Mouse (Mus musculus) ES-Bruce4 (cell line): Measurements from ENCODE around the gene Tas1r2. TPM values are rescaled to one million over a fixed set of nuclear protein-coding genes. Genes with fewer than 3 reads are reported as not detected.

ENCODE experiments used
- H3K27ac ChIP-seq: 2 replicates; pipeline ENCODE4 v1.5.1; 2012; ENCODE audit warnings: low read length, inconsistent platforms; ENCODE audit not compliant: insufficient read depth
- H3K27me3 ChIP-seq: 2 replicates; pipeline ENCODE4 v1.6.1; 2012; ENCODE audit warnings: mild to moderate bottlenecking, low read length, inconsistent platforms; ENCODE audit not compliant: control insufficient read depth, poor library complexity, insufficient read depth, severe bottlenecking
- H3K36me3 ChIP-seq: 2 replicates; pipeline ENCODE4 v1.6.1; 2012; ENCODE audit warnings: inconsistent platforms, mild to moderate bottlenecking, low read length, moderate library complexity; ENCODE audit not compliant: control insufficient read depth, poor library complexity, insufficient read depth, severe bottlenecking
- H3K4me1 ChIP-seq: one replicate; pipeline ENCODE4 v1.8.1; 2011; ENCODE audit warnings: low read length; ENCODE audit not compliant: control insufficient read depth, insufficient read depth
- H3K4me3 ChIP-seq: 2 replicates; pipeline ENCODE4 v1.5.1; 2011; ENCODE audit warnings: low read depth, mild to moderate bottlenecking, low read length
- H3K9ac ChIP-seq: 2 replicates; pipeline ENCODE4 v1.6.1; 2012; ENCODE audit warnings: low read depth, mild to moderate bottlenecking, inconsistent platforms; ENCODE audit not compliant: poor library complexity, severe bottlenecking
- H3K9me3 ChIP-seq: replicated peaks from 2 replicates; pipeline ENCODE4 v1.6.1; 2012; ENCODE audit warnings: mild to moderate bottlenecking, low read length, inconsistent platforms; ENCODE audit not compliant: control insufficient read depth, poor library complexity, insufficient read depth, severe bottlenecking
- CTCF ChIP-seq: IDR thresholded peaks from one replicate; pipeline ENCODE4 v1.8.1; 2011; ENCODE audit warnings: low read depth, low read length
- EP300 ChIP-seq: IDR thresholded peaks from 2 replicates; pipeline ENCODE4 v1.6.1; 2011; ENCODE audit warnings: low read depth, low read length; ENCODE audit not compliant: insufficient read depth
- POLR2A ChIP-seq: IDR thresholded peaks from one replicate; pipeline ENCODE4 v1.8.1; 2011; ENCODE audit warnings: low read length; ENCODE audit not compliant: insufficient read depth
- polyA plus RNA-seq: library from polyadenylated mRNA; stranded (reverse); fragments of >200 nt; gene quantifications from 2 replicates; pipeline ENCODE4 v1.2.4, GENCODE M21; 2011; ENCODE audit warnings: low read depth; ENCODE audit not compliant: missing spikeins, insufficient read depth, insufficient read length

Tas1r2 gene
- not detected in 2 replicates for polyA plus RNA-seq

- H3K9ac ChIP-seq: no peak within 1 kb of the TSS
- no peaks in the 10 kb centered on the region for H3K27me3 ChIP-seq
- H3K4me1 ChIP-seq: no peaks in the 10 kb centered on the region
- TF ChIP-seq EP300 (no peak), CTCF (no peak), POLR2A (no peak)
- H3K36me3 ChIP-seq: peaks cover 3% of the 10 kb centered on the region; the same call in 1 of the 2 replicates
- no peaks in the 10 kb centered on the region for H3K9me3 ChIP-seq
- H3K27ac ChIP-seq: no peak within 1 kb of the TSS
- no peak within 1 kb of the TSS for H3K4me3 ChIP-seq
Measured at GRCm38 (mm10) chr4:139653238-139653637, at the start of gene Tas1r2. Gene Tas1r2 (plus strand): TSS chr4:139653538.

- H3K36me3 ChIP-seq: no peaks in the 10 kb centered on the region
- TF ChIP-seq EP300: no peak
- TF ChIP-seq POLR2A: no peak
- no peak for TF ChIP-seq CTCF
- no peaks in the 10 kb centered on the region for H3K27me3 ChIP-seq
- no peaks in the 10 kb centered on the region for H3K9me3 ChIP-seq
- no peak overlapping the region for H3K9ac ChIP-seq
- no peak overlapping the region for H3K27ac ChIP-seq
- peaks cover 9% of the 10 kb centered on the region for H3K4me1 ChIP-seq
- H3K4me3 ChIP-seq: no peak overlapping the region
Measured at GRCm38 (mm10) chr4:139605216-139605615, 48.1 kb upstream of the Tas1r2 start.

- Histone ChIP-seq H3K4me1 (peaks cover 5% of the 10 kb centered on the region), H3K9ac (no peak overlapping the region), H3K36me3 (no peaks in the 10 kb centered on the region), H3K27ac (no peak overlapping the region), H3K27me3 (no peaks in the 10 kb centered on the region), H3K4me3 (no peak overlapping the region), H3K9me3 (no peaks in the 10 kb centered on the region)
- TF ChIP-seq CTCF: no peak
- no peak for TF ChIP-seq POLR2A
Measured at GRCm38 (mm10) chr4:139606732-139607131, 46.6 kb upstream of the Tas1r2 start.

- no peak overlapping the region for H3K4me3 ChIP-seq
- TF ChIP-seq POLR2A (no peak), EP300 (no peak), CTCF (no peak)
- H3K27me3 ChIP-seq: no peaks in the 10 kb centered on the region
- no peak overlapping the region for H3K27ac ChIP-seq
- H3K36me3 ChIP-seq: no peaks in the 10 kb centered on the region
- H3K9ac ChIP-seq: no peak overlapping the region
- no peaks in the 10 kb centered on the region for H3K9me3 ChIP-seq
- H3K4me1 ChIP-seq: peaks cover 3% of the 10 kb centered on the region
Measured at GRCm38 (mm10) chr4:139608975-139609374, 44.4 kb upstream of the Tas1r2 start.

GRCm38 (mm10) chr4:139610954-139611353 is 42.4 kb upstream of the Tas1r2 start:
- Histone ChIP-seq H3K9ac (0 out of 2 replicates have a peak overlapping the region, but pooled peaks have one; percentile 11), H3K4me1 (peaks cover 3% of the 10 kb centered on the region), H3K36me3 (no peaks in the 10 kb centered on the region), H3K27me3 (no peaks in the 10 kb centered on the region), H3K4me3 (no peak overlapping the region), H3K27ac (no peak overlapping the region), H3K9me3 (no peaks in the 10 kb centered on the region)
- TF ChIP-seq CTCF (no peak), EP300 (no peak), POLR2A (no peak)

- Histone ChIP-seq H3K4me3 (no peak overlapping the region), H3K4me1 (peaks cover 3% of the 10 kb centered on the region), H3K9ac (no peak overlapping the region), H3K27ac (no peak overlapping the region), H3K9me3 (no peaks in the 10 kb centered on the region), H3K27me3 (no peaks in the 10 kb centered on the region), H3K36me3 (no peaks in the 10 kb centered on the region)
- TF ChIP-seq CTCF (peak; percentile 92), POLR2A (no peak)
Measured at GRCm38 (mm10) chr4:139611542-139611953, 41.8 kb upstream of the Tas1r2 start.
